Mouse (Mus musculus) T-cell, adult 2 months (primary cell): ENCODE data around the gene Prf1.

Experiments used
- DNase-seq: peaks from one replicate; pipeline ENCODE4 v3.0.0; 2022; ENCODE audit warnings: low spot score

The Prf1 gene

GRCm38 (mm10) chr10:61340247-61340646, 42.6 kb downstream of the Prf1 start:
- no peak for DNase-seq

GRCm38 (mm10) chr10:61341045-61341444, 43.4 kb downstream of the Prf1 start:
- no peak for DNase-seq

GRCm38 (mm10) chr10:61341557-61341956, 43.9 kb downstream of the Prf1 start:
- DNase-seq: peak; percentile 64

GRCm38 (mm10) chr10:61342750-61343149, 45.1 kb downstream of the Prf1 start:
- DNase-seq: no peak

GRCm38 (mm10) chr10:61343950-61344349, 46.3 kb downstream of the Prf1 start:
- DNase-seq: peak; percentile 41

GRCm38 (mm10) chr10:61345179-61345578, 47.5 kb downstream of the Prf1 start:
- no peak for DNase-seq

- DNase-seq: no peak
Observed at GRCm38 (mm10) chr10:61346374-61346773, 48.7 kb downstream of the Prf1 start.

- DNase-seq: no peak
Observed at GRCm38 (mm10) chr10:61351216-61351615, 53.6 kb downstream of the Prf1 start.
